Mouse (Mus musculus): ENCODE results near the gene Etnk1. TPM values are rescaled to one million over a fixed set of nuclear protein-coding genes. Genes with fewer than 3 reads are reported as not detected.

Etnk1 gene
- polyA plus RNA-seq, 1 experiment from 2014 or later: 11.1 TPM

DNA sequence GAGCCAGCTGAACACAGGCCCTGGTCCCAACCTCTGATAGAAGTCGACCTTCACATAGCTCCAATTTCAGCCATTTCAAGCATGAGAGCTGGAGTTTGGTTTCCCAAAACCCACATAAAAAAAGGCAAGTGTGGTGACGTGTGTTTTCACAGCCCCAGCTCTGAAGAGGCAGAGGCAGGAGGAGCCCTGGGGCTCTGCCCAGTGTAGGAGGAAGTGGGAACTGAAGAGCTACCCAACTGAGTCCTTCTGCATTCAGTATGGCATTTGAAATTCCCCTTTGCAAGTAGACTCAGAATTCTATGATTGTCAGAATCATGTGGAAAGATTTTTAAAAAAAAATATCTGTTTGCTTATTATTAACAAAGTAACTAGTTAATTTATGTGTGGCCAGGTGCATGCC, 63.9 kb downstream of the Etnk1 start:
- H3K36me3 ChIP-seq (ENCODE audit: insufficient read depth, low read length): no peaks in the 10 kb centered on the region
- H3K27me3 ChIP-seq (replicated peaks; ENCODE audit: insufficient read depth, low read length): no peaks in the 10 kb centered on the region
- ATAC-seq (no peak), DNase-seq (ENCODE audit: low spot score) (no peak)
- no peaks in the 10 kb centered on the region for H3K9me3 ChIP-seq (ENCODE audit: low read length)
- TF ChIP-seq CTCF (IDR thresholded peaks at IDR 0.05): no peak
- no peak for TF ChIP-seq EP300 (IDR thresholded peaks at IDR 0.05)
- H3K27ac ChIP-seq (ENCODE audit: low read length): no peak overlapping the region
- no peak overlapping the region for H3K9ac ChIP-seq (replicated peaks; ENCODE audit: low read depth)
- H3K4me1 ChIP-seq (ENCODE audit: insufficient read depth, low read depth, low read length): no peaks in the 10 kb centered on the region
- WGBS: 62% methylated on average over 2 of the region's 2 CpGs
- no peak overlapping the region for H3K4me3 ChIP-seq (ENCODE audit: low read depth, low read length)
- no peak overlapping the region for H3K4me2 ChIP-seq (replicated peaks; ENCODE audit: low read depth, low read length)

DNA sequence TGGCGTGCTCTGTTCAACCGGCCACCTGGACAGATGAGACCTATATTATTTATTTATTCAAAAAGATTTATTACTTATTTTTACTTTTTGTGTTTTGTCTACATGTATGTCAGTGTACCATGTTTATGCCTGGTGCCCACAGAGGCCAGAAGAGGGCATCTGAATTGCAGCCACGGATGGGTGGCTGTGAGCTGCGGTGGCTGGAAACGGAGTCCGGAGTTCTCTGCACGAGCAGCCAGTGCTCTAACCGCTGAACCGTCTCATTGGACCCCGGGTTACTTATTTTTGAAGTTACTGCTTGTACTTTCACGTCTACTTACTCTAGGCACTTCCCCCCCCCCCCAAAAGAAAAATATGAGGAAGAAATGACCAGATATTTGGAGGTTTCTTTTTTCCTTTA, 65.7 kb downstream of the Etnk1 start:
- TF ChIP-seq EP300 (IDR thresholded peaks at IDR 0.05) (no peak), CTCF (IDR thresholded peaks at IDR 0.05) (no peak)
- H3K9me3 ChIP-seq (ENCODE audit: low read length): no peaks in the 10 kb centered on the region
- no peak overlapping the region for H3K27ac ChIP-seq (ENCODE audit: low read length)
- H3K4me3 ChIP-seq (ENCODE audit: low read depth, low read length): no peak overlapping the region
- WGBS: 84% methylated on average over 11 of the region's 11 CpGs
- no peak for DNase-seq (ENCODE audit: low spot score)
- no peak overlapping the region for H3K4me2 ChIP-seq (replicated peaks; ENCODE audit: low read depth, low read length)
- no peaks in the 10 kb centered on the region for H3K27me3 ChIP-seq (replicated peaks; ENCODE audit: insufficient read depth, low read length)
- no peak overlapping the region for H3K9ac ChIP-seq (replicated peaks; ENCODE audit: low read depth)
- no peaks in the 10 kb centered on the region for H3K36me3 ChIP-seq (ENCODE audit: insufficient read depth, low read length)
- no peak for ATAC-seq
- H3K4me1 ChIP-seq (ENCODE audit: insufficient read depth, low read depth, low read length): no peaks in the 10 kb centered on the region

DNA sequence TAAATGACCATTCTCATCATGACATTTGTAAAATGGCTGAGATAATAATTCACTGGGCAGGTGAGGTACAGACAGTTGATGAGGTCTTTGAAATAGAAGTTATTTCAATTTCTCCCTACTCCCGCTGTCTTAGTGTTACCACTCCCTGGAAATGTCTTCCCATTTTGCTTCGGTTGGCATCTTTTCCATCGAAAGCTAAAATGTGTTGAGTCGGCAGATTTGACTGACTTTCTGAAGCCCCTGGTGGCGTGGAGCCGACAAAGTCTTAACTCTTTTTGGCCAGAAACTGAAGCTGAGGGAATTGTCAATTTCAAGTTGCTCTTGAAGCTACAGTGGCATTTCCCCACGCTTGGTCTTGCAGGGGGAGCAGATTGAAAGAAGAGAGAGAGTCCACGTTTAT, 67.8 kb downstream of the Etnk1 start:
- Histone ChIP-seq H3K4me3 (ENCODE audit: low read depth, low read length) (no peak overlapping the region), H3K27me3 (replicated peaks; ENCODE audit: insufficient read depth, low read length) (no peaks in the 10 kb centered on the region), H3K36me3 (ENCODE audit: insufficient read depth, low read length) (no peaks in the 10 kb centered on the region), H3K9ac (replicated peaks; ENCODE audit: low read depth) (no peak overlapping the region), H3K9me3 (ENCODE audit: low read length) (no peaks in the 10 kb centered on the region), H3K4me1 (ENCODE audit: insufficient read depth, low read depth, low read length) (no peaks in the 10 kb centered on the region), H3K4me2 (replicated peaks; ENCODE audit: low read depth, low read length) (no peak overlapping the region), H3K27ac (ENCODE audit: low read length) (no peak overlapping the region)
- ATAC-seq (no peak), DNase-seq (ENCODE audit: low spot score) (no peak)
- TF ChIP-seq CTCF (IDR thresholded peaks at IDR 0.05): no peak
- no peak for TF ChIP-seq EP300 (IDR thresholded peaks at IDR 0.05)
- WGBS: 75% methylated on average over 8 of the region's 8 CpGs

DNA sequence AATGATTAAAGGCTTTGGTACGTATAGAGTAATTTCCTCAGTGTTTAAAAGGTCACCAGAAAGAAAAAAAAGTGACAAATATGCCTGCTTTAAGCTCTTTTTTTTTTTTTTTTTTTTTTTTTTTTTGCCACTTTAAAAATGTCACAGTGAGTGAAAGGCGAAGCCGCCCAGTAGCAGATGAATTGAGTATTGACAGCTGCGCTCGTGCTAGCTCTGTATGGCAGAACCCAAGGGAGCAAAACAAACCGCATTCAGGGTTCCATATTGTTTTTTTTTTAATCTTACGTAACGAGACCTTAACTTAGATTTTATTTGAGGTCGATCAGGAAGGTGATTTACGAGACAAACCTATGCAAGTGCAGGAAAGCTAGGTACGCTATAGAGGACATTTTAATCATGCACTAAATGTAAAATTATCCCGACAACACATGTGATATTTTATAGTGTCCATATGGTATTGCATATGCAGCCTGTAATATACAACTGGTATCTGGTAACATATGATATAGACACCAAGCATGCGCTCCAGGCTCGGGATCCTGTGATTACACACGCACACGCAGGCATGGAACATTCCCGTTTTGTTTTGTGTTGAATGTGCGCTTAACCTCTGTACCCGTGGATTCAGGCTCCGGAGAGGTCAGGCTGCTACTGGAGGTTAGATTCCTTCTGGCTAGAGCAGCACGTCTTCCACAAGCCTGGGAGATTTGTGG, 72.5 kb downstream of the Etnk1 start:
- 75% methylated on average over 21 of the region's 21 CpGs for WGBS
- no peak overlapping the region for H3K4me3 ChIP-seq (ENCODE audit: low read depth, low read length)
- ATAC-seq: no peak
- H3K27me3 ChIP-seq (replicated peaks; ENCODE audit: insufficient read depth, low read length): no peaks in the 10 kb centered on the region
- no peak for TF ChIP-seq CTCF (IDR thresholded peaks at IDR 0.05)
- no peak for TF ChIP-seq EP300 (IDR thresholded peaks at IDR 0.05)
- no peak overlapping the region for H3K27ac ChIP-seq (ENCODE audit: low read length)
- H3K4me1 ChIP-seq (ENCODE audit: insufficient read depth, low read depth, low read length): no peaks in the 10 kb centered on the region
- no peak overlapping the region for H3K9ac ChIP-seq (replicated peaks; ENCODE audit: low read depth)
- H3K36me3 ChIP-seq (ENCODE audit: insufficient read depth, low read length): no peaks in the 10 kb centered on the region
- H3K4me2 ChIP-seq (replicated peaks; ENCODE audit: low read depth, low read length): no peak overlapping the region
- no peaks in the 10 kb centered on the region for H3K9me3 ChIP-seq (ENCODE audit: low read length)
- DNase-seq (ENCODE audit: low spot score): no peak

DNA sequence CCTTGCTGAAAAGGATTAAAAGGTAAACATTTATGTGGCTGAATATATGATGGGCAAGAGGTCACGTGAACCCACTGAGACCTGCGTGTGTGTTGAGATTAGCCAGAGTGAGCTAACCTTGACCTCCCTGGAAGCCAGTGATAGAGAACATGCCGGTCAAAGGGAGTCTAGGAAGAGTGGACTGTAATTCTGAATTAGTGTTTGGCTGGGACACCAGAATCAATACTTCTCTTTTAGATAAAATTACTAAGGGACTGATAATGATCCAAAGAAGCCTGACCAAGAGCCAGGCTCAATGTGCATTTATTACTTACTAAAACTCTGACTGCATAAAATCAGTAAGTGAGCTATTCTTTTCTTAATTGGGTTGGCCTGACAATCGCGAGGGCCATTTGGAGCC, 76.2 kb downstream of the Etnk1 start:
- H3K27me3 ChIP-seq (replicated peaks; ENCODE audit: insufficient read depth, low read length): no peaks in the 10 kb centered on the region
- no peaks in the 10 kb centered on the region for H3K9me3 ChIP-seq (ENCODE audit: low read length)
- ATAC-seq: no peak
- no peak overlapping the region for H3K27ac ChIP-seq (ENCODE audit: low read length)
- H3K4me1 ChIP-seq (ENCODE audit: insufficient read depth, low read depth, low read length): no peaks in the 10 kb centered on the region
- H3K4me2 ChIP-seq (replicated peaks; ENCODE audit: low read depth, low read length): no peak overlapping the region
- no peak overlapping the region for H3K4me3 ChIP-seq (ENCODE audit: low read depth, low read length)
- no peaks in the 10 kb centered on the region for H3K36me3 ChIP-seq (ENCODE audit: insufficient read depth, low read length)
- no peak overlapping the region for H3K9ac ChIP-seq (replicated peaks; ENCODE audit: low read depth)
- no peak for DNase-seq (ENCODE audit: low spot score)
- TF ChIP-seq EP300 (IDR thresholded peaks at IDR 0.05): no peak
- TF ChIP-seq CTCF (IDR thresholded peaks at IDR 0.05): no peak
- WGBS: 83% methylated on average over 5 of the region's 5 CpGs

DNA sequence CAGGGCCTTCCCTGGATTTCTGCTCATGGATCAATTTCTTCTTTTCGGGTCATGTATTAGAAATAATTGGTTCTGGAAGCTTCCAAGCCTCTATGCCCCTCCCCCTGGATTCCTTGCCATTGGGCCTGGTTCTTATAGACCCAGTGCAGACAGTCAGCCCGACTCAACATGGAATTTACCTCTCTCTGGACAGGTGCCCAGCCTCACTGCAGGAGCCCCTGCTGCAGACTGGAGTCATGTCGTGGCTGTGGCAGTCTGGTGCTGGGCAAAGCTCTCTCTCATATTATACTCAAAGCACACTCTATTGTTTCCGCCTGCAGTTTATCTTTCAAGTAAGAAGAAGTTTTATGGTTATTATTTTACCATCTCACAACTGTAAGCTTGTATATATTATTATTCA, 90.9 kb downstream of the Etnk1 start:
- Histone ChIP-seq H3K4me3 (ENCODE audit: low read depth, low read length) (no peak overlapping the region), H3K9ac (replicated peaks; ENCODE audit: low read depth) (no peak overlapping the region), H3K4me1 (ENCODE audit: insufficient read depth, low read depth, low read length) (0 out of 2 replicates have a peak, but pooled peaks cover 2% of the 10 kb centered on the region), H3K27ac (ENCODE audit: low read length) (no peak overlapping the region), H3K9me3 (ENCODE audit: low read length) (no peaks in the 10 kb centered on the region), H3K27me3 (replicated peaks; ENCODE audit: insufficient read depth, low read length) (no peaks in the 10 kb centered on the region), H3K36me3 (ENCODE audit: insufficient read depth, low read length) (no peaks in the 10 kb centered on the region), H3K4me2 (replicated peaks; ENCODE audit: low read depth, low read length) (no peak overlapping the region)
- DNase-seq (ENCODE audit: low spot score): no peak
- 72% methylated on average over 4 of the region's 4 CpGs for WGBS
- no peak for ATAC-seq
- TF ChIP-seq CTCF (IDR thresholded peaks at IDR 0.05) (no peak), EP300 (IDR thresholded peaks at IDR 0.05) (no peak)
